ENCODE assay signal across 15 mouse cellular contexts in genomic region chr11:60093227-60093626, GRCm38 (mm10). TPM values are rescaled to one million over a fixed set of nuclear protein-coding genes. Genes with fewer than 3 reads are reported as not detected.
DNase-seq lines count a peak whose midpoint lies in the region; ATAC-seq and TF ChIP-seq lines count a peak whose summit lies in the region.
"Had no signal": no experiment of that assay in that cellular context is flagged by ENCODE, and none has a peak within 500 bp of the region (broad histone marks: within the 10 kb centered on the region; RNA-seq: fewer than 3 reads in every experiment).

No protein-coding gene starts in this region.

- no peaks in the 10 kb centered on the region for H3K27me3 ChIP-seq in heart, embryonic 10.5 days (ENCODE audit: insufficient read depth, poor library complexity, severe bottlenecking)
- H3K27me3 ChIP-seq in hindbrain, embryonic 13.5 days = no peaks in the 10 kb centered on the region
- H3K27me3 ChIP-seq in hindbrain, postnatal 0 days (ENCODE audit: insufficient read depth, low read length) = no peaks in the 10 kb centered on the region
- no peaks in the 10 kb centered on the region for H3K27me3 ChIP-seq in neural tube, embryonic 13.5 days
- H3K27me3 ChIP-seq in intestine, postnatal 0 days (replicated peaks; ENCODE audit: control insufficient read depth, insufficient read depth, low read length) = no peaks in the 10 kb centered on the region
- H3K27me3 ChIP-seq: limb, embryonic 13.5 days had no signal

- H3K9ac ChIP-seq in hindbrain, embryonic 13.5 days = no peak overlapping the region
- 0 out of 2 replicates have a peak overlapping the region, but pooled peaks have one; percentile 21 for H3K9ac ChIP-seq in hindbrain, postnatal 0 days (replicated peaks; ENCODE audit: low read length)
- H3K9ac ChIP-seq in neural tube, embryonic 13.5 days = peak overlapping the region; percentile 51
- H3K9ac ChIP-seq in intestine, postnatal 0 days (ENCODE audit: low read depth, low read length) = no peak overlapping the region
- H3K9ac ChIP-seq: limb, embryonic 13.5 days had no signal

- H3K4me2 ChIP-seq in hindbrain, embryonic 13.5 days = no peak overlapping the region
- H3K4me2 ChIP-seq in hindbrain, postnatal 0 days (ENCODE audit: low read depth, low read length) = no peak overlapping the region
- no peak overlapping the region for H3K4me2 ChIP-seq in neural tube, embryonic 13.5 days
- no peak overlapping the region for H3K4me2 ChIP-seq in intestine, postnatal 0 days (replicated peaks; ENCODE audit: low read depth)
- H3K4me2 ChIP-seq: limb, embryonic 13.5 days had no signal

- no peak for TF ChIP-seq CTCF in hindbrain, postnatal 0 days (IDR thresholded peaks at IDR 0.05; ENCODE audit: low read depth)
- no peak for TF ChIP-seq CTCF in intestine, postnatal 0 days (IDR thresholded peaks at IDR 0.05; ENCODE audit: low read depth)

- peaks cover 58% of the 10 kb centered on the region for H3K4me1 ChIP-seq in heart, embryonic 10.5 days
- peaks cover 56% of the 10 kb centered on the region for H3K4me1 ChIP-seq in hindbrain, embryonic 13.5 days (replicated peaks)
- peaks cover 25% of the 10 kb centered on the region; the same call in 1 of the 2 replicates for H3K4me1 ChIP-seq in hindbrain, postnatal 0 days (ENCODE audit: insufficient read depth, low read length)
- H3K4me1 ChIP-seq in neural tube, embryonic 13.5 days (replicated peaks) = peaks cover 50% of the 10 kb centered on the region
- H3K4me1 ChIP-seq in intestine, postnatal 0 days (replicated peaks; ENCODE audit: control insufficient read depth, insufficient read depth, low read length) = no peaks in the 10 kb centered on the region

- no peak overlapping the region; the same call in 1 of the 2 replicates for H3K4me3 ChIP-seq in heart, embryonic 10.5 days
- H3K4me3 ChIP-seq in hindbrain, embryonic 13.5 days = no peak overlapping the region
- no peak overlapping the region for H3K4me3 ChIP-seq in hindbrain, postnatal 0 days (ENCODE audit: low read length)
- H3K4me3 ChIP-seq in neural tube, embryonic 13.5 days = no peak overlapping the region
- no peak overlapping the region for H3K4me3 ChIP-seq in intestine, postnatal 0 days (ENCODE audit: low read depth, low read length)
- H3K4me3 ChIP-seq: left cerebral cortex, adult 2 months; limb, embryonic 13.5 days had no signal

- H3K9me3 ChIP-seq in heart, embryonic 10.5 days = no peaks in the 10 kb centered on the region
- H3K9me3 ChIP-seq in hindbrain, embryonic 13.5 days = no peaks in the 10 kb centered on the region
- no peaks in the 10 kb centered on the region for H3K9me3 ChIP-seq in hindbrain, postnatal 0 days (ENCODE audit: low read length)
- no peaks in the 10 kb centered on the region for H3K9me3 ChIP-seq in neural tube, embryonic 13.5 days
- no peaks in the 10 kb centered on the region for H3K9me3 ChIP-seq in intestine, postnatal 0 days (ENCODE audit: control insufficient read depth)
- H3K9me3 ChIP-seq: limb, embryonic 13.5 days had no signal

- ATAC-seq in hindbrain, embryonic 13.5 days (ENCODE audit: low FRiP score) = no peak
- ATAC-seq in hindbrain, postnatal 0 days = no peak
- no peak for ATAC-seq in neural tube, embryonic 13.5 days (ENCODE audit: low read depth)
- no peak for ATAC-seq in intestine, postnatal 0 days
- ATAC-seq: CD4-positive, CD25-positive, alpha-beta regulatory T cell, adult 4 months had no signal

- no peaks in the 10 kb centered on the region for H3K36me3 ChIP-seq in heart, embryonic 10.5 days
- no peaks in the 10 kb centered on the region for H3K36me3 ChIP-seq in hindbrain, embryonic 13.5 days
- H3K36me3 ChIP-seq in hindbrain, postnatal 0 days (ENCODE audit: insufficient read depth, low read length) = no peaks in the 10 kb centered on the region
- H3K36me3 ChIP-seq in neural tube, embryonic 13.5 days = no peaks in the 10 kb centered on the region
- no peaks in the 10 kb centered on the region for H3K36me3 ChIP-seq in intestine, postnatal 0 days (ENCODE audit: control insufficient read depth, insufficient read depth)
- H3K36me3 ChIP-seq: limb, embryonic 13.5 days had no signal

- peak overlapping the region; percentile 80 for H3K27ac ChIP-seq in heart, embryonic 10.5 days
- H3K27ac ChIP-seq in hindbrain, embryonic 13.5 days = peak overlapping the region; percentile 87
- H3K27ac ChIP-seq in hindbrain, postnatal 0 days = peak overlapping the region; percentile 54; the same call in 1 of the 2 replicates
- peak overlapping the region; percentile 82 for H3K27ac ChIP-seq in neural tube, embryonic 13.5 days (replicated peaks)
- H3K27ac ChIP-seq in intestine, postnatal 0 days (ENCODE audit: low read depth, low read length) = no peak overlapping the region
- H3K27ac ChIP-seq: left cerebral cortex, adult 2 months; limb, embryonic 13.5 days had no signal

- no peak for DNase-seq in heart, embryonic 10.5 days (ENCODE audit: low spot score)
- DNase-seq in heart, postnatal 25 days (ENCODE audit: low spot score) = no peak
- no peak for DNase-seq in hindbrain, postnatal 0 days (ENCODE audit: low spot score)
- DNase-seq in kidney, postnatal 10 days = no peak
- DNase-seq: adrenal gland, adult 2 months; cerebellum, adult 18-20 months; gastrocnemius, postnatal 36 days; lung, postnatal 36 days had no signal

- intact Hi-C loops in heart, postnatal 25 days (cut with DNase I) = no loop called here

RNA-seq across cellular contexts. Expression of gene Rai1, which starts 11.6 kb away (rescaled TPM):
- polyA plus RNA-seq in heart, embryonic 10.5 days (2016; fragmentation: Nextera tagmentation; extraction: Ambion mirVana) = 21.2 and 32.5 TPM in 2 replicates
- total RNA-seq in heart, postnatal 25 days (2021) = 10 to 100 TPM; 23.4 to 24.4 TPM
- 32.6 and 32.7 TPM in 2 replicates for polyA plus RNA-seq in hindbrain, embryonic 13.5 days (2015; fragmentation: Nextera tagmentation; extraction: Ambion mirVana)
- total RNA-seq in hindbrain, postnatal 0 days (2014; rRNA removed) = 70.0 and 90.2 TPM in 2 replicates
- 20.8 and 24.9 TPM in 2 replicates for polyA plus RNA-seq in hindbrain, postnatal 0 days (2015; fragmentation: Nextera tagmentation; extraction: Ambion mirVana)
- polyA plus RNA-seq in neural tube, embryonic 13.5 days (2015; fragmentation: Nextera tagmentation; extraction: Ambion mirVana) = 29.9 and 30.0 TPM in 2 replicates
- polyA plus RNA-seq in intestine, postnatal 0 days (2015; fragmentation: Nextera tagmentation; extraction: Ambion mirVana) = 10.1 and 10.6 TPM in 2 replicates

RNA-seq across cellular contexts. Expression of gene Pemt, which starts 46.9 kb away (rescaled TPM):
- 11.6 and 18.2 TPM in 2 replicates for polyA plus RNA-seq in heart, embryonic 10.5 days (2016; fragmentation: Nextera tagmentation; extraction: Ambion mirVana)
- 1 to 10 TPM; 1.6 to 3.0 TPM for total RNA-seq in heart, postnatal 25 days (2021)
- polyA plus RNA-seq in hindbrain, embryonic 13.5 days (2015; fragmentation: Nextera tagmentation; extraction: Ambion mirVana) = 7.4 and 9.1 TPM in 2 replicates
- 14.5 and 15.3 TPM in 2 replicates for total RNA-seq in hindbrain, postnatal 0 days (2014; rRNA removed)
- 12.6 and 12.9 TPM in 2 replicates for polyA plus RNA-seq in hindbrain, postnatal 0 days (2015; fragmentation: Nextera tagmentation; extraction: Ambion mirVana)
- 7.1 and 8.5 TPM in 2 replicates for polyA plus RNA-seq in neural tube, embryonic 13.5 days (2015; fragmentation: Nextera tagmentation; extraction: Ambion mirVana)
- polyA plus RNA-seq in intestine, postnatal 0 days (2015; fragmentation: Nextera tagmentation; extraction: Ambion mirVana) = 4.2 and 5.0 TPM in 2 replicates
- total RNA-seq: monocyte, adult 5-6 weeks had no signal

Comparison
In these comparisons a context has a peak if more than half of its experiments do, and no peak if none do; other contexts are left out.
1. H3K9ac ChIP-seq: peak in hindbrain, postnatal 0 days (single experiment) and neural tube, embryonic 13.5 days (single experiment); none in hindbrain, embryonic 13.5 days (single experiment) and intestine, postnatal 0 days (single experiment).